8 mouse cellular contexts compared by ENCODE assay signal in genomic region chr13:51101777-51102132, GRCm38 (mm10). TPM values are rescaled to one million over a fixed set of nuclear protein-coding genes. Genes with fewer than 3 reads are reported as not detected.
DNase-seq lines count a peak whose midpoint lies in the region; ATAC-seq lines count a peak whose summit lies in the region.

No protein-coding gene starts in this region.

- 11% methylated on average over 11 of the region's 11 CpGs for WGBS in lung, embryonic 15.5 days
- 35% methylated on average over 11 of the region's 11 CpGs for WGBS in embryonic facial prominence, embryonic 11.5 days
- 17% methylated on average over 11 of the region's 11 CpGs for WGBS in intestine, embryonic 14.5 days
- WGBS in neural tube, embryonic 13.5 days, result 36% methylated on average over 11 of the region's 11 CpGs

- 0 out of 2 replicates have a peak, but pooled peaks cover 3% of the 10 kb centered on the region for H3K36me3 ChIP-seq in lung, embryonic 15.5 days
- no peaks in the 10 kb centered on the region for H3K36me3 ChIP-seq in embryonic facial prominence, embryonic 11.5 days (replicated peaks; ENCODE audit: control insufficient read depth, insufficient read depth, low read depth, low read length)
- no peaks in the 10 kb centered on the region for H3K36me3 ChIP-seq in intestine, embryonic 14.5 days (ENCODE audit: control insufficient read depth, insufficient read depth, low read length)
- H3K36me3 ChIP-seq in neural tube, embryonic 13.5 days, result 0 out of 2 replicates have a peak, but pooled peaks cover 2% of the 10 kb centered on the region

- 0 out of 2 replicates have a peak, but pooled peaks cover 4% of the 10 kb centered on the region for H3K9me3 ChIP-seq in lung, embryonic 15.5 days
- no peaks in the 10 kb centered on the region; the same call in none of the 2 replicates for H3K9me3 ChIP-seq in embryonic facial prominence, embryonic 11.5 days (replicated peaks; ENCODE audit: control insufficient read depth, low read length)
- H3K9me3 ChIP-seq in intestine, embryonic 14.5 days (ENCODE audit: control insufficient read depth, low read length), result 0 out of 2 replicates have a peak, but pooled peaks cover 4% of the 10 kb centered on the region
- H3K9me3 ChIP-seq in neural tube, embryonic 13.5 days, result 0 out of 2 replicates have a peak, but pooled peaks cover 4% of the 10 kb centered on the region

- no peak for DNase-seq in lung, postnatal 10 days
- peak; percentile 22 for DNase-seq in embryonic facial prominence, embryonic 11.5 days (ENCODE audit: low spot score)
- no peak for DNase-seq in intestine, embryonic 14.5 days (ENCODE audit: low spot score)
- no peak for DNase-seq in adrenal gland, adult (ENCODE audit: inconsistent age in 2 of 2, low spot score in 1 of 2)
- no peak for DNase-seq in left cerebral cortex, adult 18-20 months (ENCODE audit: low spot score in 2 of 2)
- DNase-seq in thymus, adult 18-20 months, result no peak

- peak overlapping the region; percentile 97 for H3K4me2 ChIP-seq in lung, embryonic 15.5 days
- H3K4me2 ChIP-seq in embryonic facial prominence, embryonic 11.5 days (ENCODE audit: low read depth, low read length), result peak overlapping the region; percentile 91
- peak overlapping the region; percentile 63 for H3K4me2 ChIP-seq in intestine, embryonic 14.5 days (ENCODE audit: low read length)
- peak overlapping the region; percentile 60 for H3K4me2 ChIP-seq in neural tube, embryonic 13.5 days

- H3K4me3 ChIP-seq in lung, embryonic 15.5 days, result peak overlapping the region; percentile 88
- H3K4me3 ChIP-seq in embryonic facial prominence, embryonic 11.5 days (ENCODE audit: low read depth, low read length), result peak overlapping the region; percentile 78
- H3K4me3 ChIP-seq in intestine, embryonic 14.5 days (ENCODE audit: low read depth, low read length), result peak overlapping the region; percentile 77
- peak overlapping the region; percentile 83 for H3K4me3 ChIP-seq in neural tube, embryonic 13.5 days

- ATAC-seq in lung, embryonic 15.5 days (ENCODE audit: borderline replicate concordance, extremely low read depth, low FRiP score, low TSS enrichment), result no peak
- ATAC-seq in embryonic facial prominence, embryonic 11.5 days (replicated peaks; ENCODE audit: insufficient number of reproducible peaks, low FRiP score, low TSS enrichment, low read depth), result no peak
- ATAC-seq in intestine, embryonic 14.5 days (replicated peaks; ENCODE audit: low FRiP score, low TSS enrichment, low read depth), result no peak
- no peak for ATAC-seq in neural tube, embryonic 13.5 days (ENCODE audit: low read depth)

- no peaks in the 10 kb centered on the region for H3K27me3 ChIP-seq in lung, embryonic 15.5 days
- no peaks in the 10 kb centered on the region for H3K27me3 ChIP-seq in embryonic facial prominence, embryonic 11.5 days (ENCODE audit: control insufficient read depth, insufficient read depth, low read length)
- no peaks in the 10 kb centered on the region for H3K27me3 ChIP-seq in intestine, embryonic 14.5 days (replicated peaks; ENCODE audit: control insufficient read depth, insufficient read depth, low read length)
- no peaks in the 10 kb centered on the region for H3K27me3 ChIP-seq in neural tube, embryonic 13.5 days

- peaks cover 21% of the 10 kb centered on the region for H3K4me1 ChIP-seq in lung, embryonic 15.5 days
- H3K4me1 ChIP-seq in embryonic facial prominence, embryonic 11.5 days (ENCODE audit: control insufficient read depth, insufficient read depth, low read length), result no peaks in the 10 kb centered on the region
- H3K4me1 ChIP-seq in intestine, embryonic 14.5 days (replicated peaks; ENCODE audit: control insufficient read depth, insufficient read depth, low read length), result 0 out of 2 replicates have a peak, but pooled peaks cover 2% of the 10 kb centered on the region
- H3K4me1 ChIP-seq in neural tube, embryonic 13.5 days (replicated peaks), result peaks cover 33% of the 10 kb centered on the region

- peak overlapping the region; percentile 97 for H3K27ac ChIP-seq in lung, embryonic 15.5 days
- peak overlapping the region; percentile 89; the same call in 1 of the 2 replicates for H3K27ac ChIP-seq in embryonic facial prominence, embryonic 11.5 days (replicated peaks; ENCODE audit: low read depth, low read length)
- peak overlapping the region; percentile 95 for H3K27ac ChIP-seq in intestine, embryonic 14.5 days (ENCODE audit: low read depth)
- peak overlapping the region; percentile 95 for H3K27ac ChIP-seq in neural tube, embryonic 13.5 days (replicated peaks)

- peak overlapping the region; percentile 95 for H3K9ac ChIP-seq in lung, embryonic 15.5 days
- H3K9ac ChIP-seq in embryonic facial prominence, embryonic 11.5 days (replicated peaks; ENCODE audit: low read length), result peak overlapping the region; percentile 98
- peak overlapping the region; percentile 98 for H3K9ac ChIP-seq in intestine, embryonic 14.5 days (ENCODE audit: low read length)
- H3K9ac ChIP-seq in neural tube, embryonic 13.5 days, result peak overlapping the region; percentile 96

RNA-seq across cellular contexts. Expression of gene Spin1, which starts 1.1 kb away (rescaled TPM):
- 85.7 and 87.5 TPM in 2 replicates for polyA plus RNA-seq in lung, embryonic 15.5 days (2015; fragmentation: Nextera tagmentation; extraction: Ambion mirVana)
- polyA plus RNA-seq in embryonic facial prominence, embryonic 11.5 days (2014; fragmentation: Nextera tagmentation; extraction: Ambion mirVana), result 135 and 149 TPM in 2 replicates
- polyA plus RNA-seq in intestine, embryonic 14.5 days (2014; fragmentation: Nextera tagmentation; extraction: Ambion mirVana), result 97.3 and 108 TPM in 2 replicates
- polyA plus RNA-seq in neural tube, embryonic 13.5 days (2015; fragmentation: Nextera tagmentation; extraction: Ambion mirVana), result 121 and 133 TPM in 2 replicates
- 100 to 1,000 TPM; 171 to 183 TPM for total RNA-seq in left cerebral cortex, adult 18-20 months (2021)
